Mouse (Mus musculus): ENCODE data around the gene Hist1h4c. TPM values are rescaled to one million over a fixed set of nuclear protein-coding genes. Genes with fewer than 3 reads are reported as not detected.

Hist1h4c gene
- total and polyA plus RNA-seq, 2 experiments: 0.95 to 190 TPM

GRCm38 (mm10) chr13:23737091-23737490 is 38.8 kb upstream of the Hist1h4c start:
- Histone ChIP-seq H3K27me3 (ENCODE audit: control insufficient read depth, insufficient read depth, low read length) (no peaks in the 10 kb centered on the region), H3K4me3 (ENCODE audit: insufficient read depth, low read depth, low read length) (no peak overlapping the region), H3K79me2 (ENCODE audit: control insufficient read depth, insufficient read depth, low read length) (no peaks in the 10 kb centered on the region), H3K4me1 (ENCODE audit: control insufficient read depth, insufficient read depth, low read length) (peaks cover 8% of the 10 kb centered on the region), H3K36me3 (ENCODE audit: control insufficient read depth, insufficient read depth, low read length) (no peaks in the 10 kb centered on the region), H3K9ac (ENCODE audit: low read depth, low read length) (no peak overlapping the region), H3K27ac (replicated peaks; ENCODE audit: insufficient read depth, low read depth, low read length) (no peak overlapping the region)
- TF ChIP-seq POLR2A (IDR thresholded peaks at IDR 0.05; ENCODE audit: extremely low read depth, insufficient read depth, low read length) (no peak), CTCF (IDR thresholded peaks at IDR 0.05; ENCODE audit: low read depth, low read length) (no peak)
- 71% methylated on average over 5 of the region's 5 CpGs for WGBS
- peak; percentile 50 for DNase-seq (ENCODE audit: extremely low read depth, low read depth, low spot score)

GRCm38 (mm10) chr13:23732156-23732804 is 34.0 kb upstream of the Hist1h4c start:
- peak; percentile 75 for DNase-seq (ENCODE audit: extremely low read depth, low read depth, low spot score)
- no peaks in the 10 kb centered on the region for H3K79me2 ChIP-seq (ENCODE audit: control insufficient read depth, insufficient read depth, low read length)
- H3K4me3 ChIP-seq (ENCODE audit: insufficient read depth, low read depth, low read length): no peak overlapping the region
- H3K36me3 ChIP-seq (ENCODE audit: control insufficient read depth, insufficient read depth, low read length): no peaks in the 10 kb centered on the region
- peaks cover 22% of the 10 kb centered on the region for H3K4me1 ChIP-seq (ENCODE audit: control insufficient read depth, insufficient read depth, low read length)
- H3K27ac ChIP-seq (replicated peaks; ENCODE audit: insufficient read depth, low read depth, low read length): peak overlapping the region; percentile 41
- peak overlapping the region; percentile 22 for H3K9ac ChIP-seq (ENCODE audit: low read depth, low read length)
- TF ChIP-seq POLR2A (IDR thresholded peaks at IDR 0.05; ENCODE audit: extremely low read depth, insufficient read depth, low read length) (no peak), CTCF (IDR thresholded peaks at IDR 0.05; ENCODE audit: low read depth, low read length) (peak; percentile 57)
- WGBS: 15% methylated on average over 8 of the region's 8 CpGs
- no peaks in the 10 kb centered on the region for H3K27me3 ChIP-seq (ENCODE audit: control insufficient read depth, insufficient read depth, low read length)

GRCm38 (mm10) chr13:23730479-23730878 is 32.2 kb upstream of the Hist1h4c start:
- peaks cover 20% of the 10 kb centered on the region for H3K4me1 ChIP-seq (ENCODE audit: control insufficient read depth, insufficient read depth, low read length)
- H3K4me3 ChIP-seq (ENCODE audit: insufficient read depth, low read depth, low read length): peak overlapping the region; percentile 42
- no peaks in the 10 kb centered on the region for H3K27me3 ChIP-seq (ENCODE audit: control insufficient read depth, insufficient read depth, low read length)
- H3K36me3 ChIP-seq (ENCODE audit: control insufficient read depth, insufficient read depth, low read length): no peaks in the 10 kb centered on the region
- DNase-seq (ENCODE audit: extremely low read depth, low read depth, low spot score): peak; percentile 100
- peak overlapping the region; percentile 17; the same call in 1 of the 2 replicates for H3K9ac ChIP-seq (ENCODE audit: low read depth, low read length)
- 11% methylated on average over 8 of the region's 8 CpGs for WGBS
- TF ChIP-seq POLR2A (IDR thresholded peaks at IDR 0.05; ENCODE audit: extremely low read depth, insufficient read depth, low read length) (peak; percentile 69), CTCF (IDR thresholded peaks at IDR 0.05; ENCODE audit: low read depth, low read length) (no peak)
- H3K27ac ChIP-seq (replicated peaks; ENCODE audit: insufficient read depth, low read depth, low read length): peak overlapping the region; percentile 55
- H3K79me2 ChIP-seq (ENCODE audit: control insufficient read depth, insufficient read depth, low read length): no peaks in the 10 kb centered on the region

- H3K27me3 ChIP-seq (ENCODE audit: control insufficient read depth, insufficient read depth, low read length): no peaks in the 10 kb centered on the region
- H3K79me2 ChIP-seq (ENCODE audit: control insufficient read depth, insufficient read depth, low read length): no peaks in the 10 kb centered on the region
- WGBS: 53% methylated on average over 5 of the region's 5 CpGs
- peaks cover 23% of the 10 kb centered on the region for H3K4me1 ChIP-seq (ENCODE audit: control insufficient read depth, insufficient read depth, low read length)
- TF ChIP-seq CTCF (IDR thresholded peaks at IDR 0.05; ENCODE audit: low read depth, low read length): no peak
- TF ChIP-seq POLR2A (IDR thresholded peaks at IDR 0.05; ENCODE audit: extremely low read depth, insufficient read depth, low read length): no peak
- no peak overlapping the region for H3K4me3 ChIP-seq (ENCODE audit: insufficient read depth, low read depth, low read length)
- peak overlapping the region; percentile 90 for H3K27ac ChIP-seq (replicated peaks; ENCODE audit: insufficient read depth, low read depth, low read length)
- no peaks in the 10 kb centered on the region for H3K36me3 ChIP-seq (ENCODE audit: control insufficient read depth, insufficient read depth, low read length)
- H3K9ac ChIP-seq (ENCODE audit: low read depth, low read length): no peak overlapping the region
- peak; percentile 76 for DNase-seq (ENCODE audit: extremely low read depth, low read depth, low spot score)
These were observed 31.5 kb upstream of the Hist1h4c start for GRCm38 (mm10) chr13:23729706-23730105.

GRCm38 (mm10) chr13:23729192-23729525 is 30.9 kb upstream of the Hist1h4c start:
- Histone ChIP-seq H3K36me3 (ENCODE audit: control insufficient read depth, insufficient read depth, low read length) (no peaks in the 10 kb centered on the region), H3K4me3 (ENCODE audit: insufficient read depth, low read depth, low read length) (no peak overlapping the region), H3K4me1 (ENCODE audit: control insufficient read depth, insufficient read depth, low read length) (peaks cover 25% of the 10 kb centered on the region), H3K79me2 (ENCODE audit: control insufficient read depth, insufficient read depth, low read length) (no peaks in the 10 kb centered on the region), H3K27ac (replicated peaks; ENCODE audit: insufficient read depth, low read depth, low read length) (peak overlapping the region; percentile 90), H3K27me3 (ENCODE audit: control insufficient read depth, insufficient read depth, low read length) (no peaks in the 10 kb centered on the region), H3K9ac (ENCODE audit: low read depth, low read length) (no peak overlapping the region)
- WGBS: 23% methylated on average over 9 of the region's 9 CpGs
- TF ChIP-seq POLR2A (IDR thresholded peaks at IDR 0.05; ENCODE audit: extremely low read depth, insufficient read depth, low read length): no peak
- no peak for TF ChIP-seq CTCF (IDR thresholded peaks at IDR 0.05; ENCODE audit: low read depth, low read length)
- peak; percentile 97 for DNase-seq (ENCODE audit: extremely low read depth, low read depth, low spot score)

- Histone ChIP-seq H3K4me3 (ENCODE audit: insufficient read depth, low read depth, low read length) (no peak overlapping the region), H3K36me3 (ENCODE audit: control insufficient read depth, insufficient read depth, low read length) (no peaks in the 10 kb centered on the region), H3K79me2 (ENCODE audit: control insufficient read depth, insufficient read depth, low read length) (no peaks in the 10 kb centered on the region), H3K27ac (replicated peaks; ENCODE audit: insufficient read depth, low read depth, low read length) (peak overlapping the region; percentile 90), H3K27me3 (ENCODE audit: control insufficient read depth, insufficient read depth, low read length) (no peaks in the 10 kb centered on the region), H3K9ac (ENCODE audit: low read depth, low read length) (no peak overlapping the region), H3K4me1 (ENCODE audit: control insufficient read depth, insufficient read depth, low read length) (peaks cover 25% of the 10 kb centered on the region)
- whole genome bisulfite sequencing: 64% methylated on average over 18 of the region's 18 CpGs
- no peak for TF ChIP-seq POLR2A (IDR thresholded peaks at IDR 0.05; ENCODE audit: extremely low read depth, insufficient read depth, low read length)
- no peak for TF ChIP-seq CTCF (IDR thresholded peaks at IDR 0.05; ENCODE audit: low read depth, low read length)
- DNase-seq (ENCODE audit: extremely low read depth, low read depth, low spot score): no peak
These were observed 30.4 kb upstream of the Hist1h4c start for GRCm38 (mm10) chr13:23728472-23729191.

All from liver, adult 2 months (tissue).